Mouse (Mus musculus) spleen, postnatal 14 days (tissue): Measurements from ENCODE around the gene Rab27a.

Experiments used
- DNase-seq, 2 experiments: peaks; one replicate each; pipeline ENCODE4 v3.0.0; 2021 to 2022; ENCODE audit warnings: low spot score in 2 of 2

The Rab27a gene

DNA sequence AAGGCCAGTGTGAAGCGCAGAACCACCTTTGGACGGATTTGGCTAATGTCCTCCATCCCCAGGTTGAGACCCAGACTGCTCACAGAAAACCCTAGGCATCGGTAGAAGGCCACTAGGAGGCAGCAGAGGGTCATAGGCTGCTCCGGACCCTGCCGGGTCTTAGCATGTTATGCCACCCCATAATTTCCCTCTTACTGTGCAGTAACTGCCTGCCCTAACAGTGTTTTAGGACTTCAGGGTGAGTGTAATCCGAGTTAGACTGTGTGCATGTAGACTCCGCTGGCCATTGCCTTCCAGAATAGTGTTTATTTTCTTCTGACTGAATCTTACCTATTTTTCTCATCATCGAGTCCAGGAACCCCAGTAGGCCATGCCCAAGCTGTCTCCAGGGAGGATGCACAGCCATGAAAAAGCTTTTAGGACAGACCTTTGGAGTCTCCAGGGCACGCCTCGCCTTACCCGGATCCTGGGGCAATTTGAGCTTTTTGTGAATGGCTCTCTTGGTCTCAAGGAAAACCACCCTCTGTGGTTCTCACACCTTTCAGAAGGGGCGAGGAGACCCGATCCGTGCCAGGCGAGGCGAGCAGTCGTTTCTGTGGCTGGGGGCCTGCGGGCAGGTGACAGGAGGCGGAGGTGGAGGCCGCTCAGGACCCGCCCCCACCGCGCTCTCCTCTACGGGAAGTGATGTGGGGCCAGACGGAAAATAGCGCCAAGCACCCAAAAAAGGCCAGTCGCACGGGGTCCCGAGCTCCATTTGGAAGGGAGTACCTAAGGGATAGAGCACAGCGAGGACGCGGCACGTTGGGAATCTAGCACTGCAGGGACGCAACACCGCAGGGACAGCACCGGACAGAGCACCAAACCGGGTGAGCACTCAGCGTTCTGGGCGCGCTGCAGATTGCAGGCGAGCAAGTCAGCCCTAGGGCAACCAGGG, at the start of gene Rab27a:
TSS of gene Rab27a (plus strand) at position 709 of the 934 bp plus-strand sequence.
- peak; percentile 65 to 82 for DNase-seq

- DNase-seq = no peak
Measured at GRCm38 (mm10) chr9:72996167-72996566, 48.5 kb upstream of the Rab27a start.

DNA sequence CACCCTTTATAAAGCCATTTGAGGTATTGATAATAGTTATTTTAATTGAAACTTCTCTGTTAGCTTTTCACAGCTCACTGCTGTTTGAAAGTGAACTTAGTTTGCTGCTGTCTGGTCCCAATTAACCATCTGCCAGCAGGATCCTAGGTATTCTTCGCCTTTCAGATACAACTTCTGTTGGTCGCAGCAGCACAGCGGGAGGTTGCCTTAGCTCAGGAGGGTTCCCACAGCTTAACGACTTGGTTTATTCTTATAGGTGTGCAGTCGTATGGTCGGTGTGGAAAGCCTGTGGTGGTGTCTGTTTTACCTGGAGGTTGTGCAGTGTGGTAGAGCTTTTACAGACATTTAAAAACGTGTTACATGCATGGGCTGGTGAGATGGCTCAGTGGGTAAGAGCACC, 47.8 kb upstream of the Rab27a start:
- no peak for DNase-seq

DNA sequence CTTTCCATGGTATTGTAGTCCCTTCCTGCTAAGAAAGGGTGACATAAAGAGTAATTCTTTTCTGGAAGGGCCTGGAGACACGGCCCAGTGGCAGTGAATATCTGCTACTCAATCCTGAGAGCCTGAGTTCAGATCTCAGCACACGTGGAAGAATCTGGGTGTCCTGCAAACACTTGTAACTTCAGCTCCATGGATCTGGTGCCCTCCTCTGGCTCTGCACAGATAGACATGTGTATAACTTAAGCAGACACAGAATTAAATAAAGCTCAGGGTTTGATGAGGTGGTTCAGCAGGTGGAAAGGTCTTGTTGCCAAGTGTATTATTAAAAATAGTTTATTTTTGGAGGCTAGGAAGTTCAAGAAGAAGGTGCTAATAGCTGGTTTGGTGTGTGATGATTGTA, 44.2 kb upstream of the Rab27a start:
- DNase-seq = no peak

- no peak for DNase-seq
Measured at GRCm38 (mm10) chr9:73001314-73002011, 43.2 kb upstream of the Rab27a start.

- no peak for DNase-seq
Measured at GRCm38 (mm10) chr9:73002177-73002576, 42.5 kb upstream of the Rab27a start.

- no peak for DNase-seq
Measured at GRCm38 (mm10) chr9:73004076-73004475, 40.6 kb upstream of the Rab27a start.

GRCm38 (mm10) chr9:73005106-73005505, 39.5 kb upstream of the Rab27a start:
- DNase-seq = no peak

DNA sequence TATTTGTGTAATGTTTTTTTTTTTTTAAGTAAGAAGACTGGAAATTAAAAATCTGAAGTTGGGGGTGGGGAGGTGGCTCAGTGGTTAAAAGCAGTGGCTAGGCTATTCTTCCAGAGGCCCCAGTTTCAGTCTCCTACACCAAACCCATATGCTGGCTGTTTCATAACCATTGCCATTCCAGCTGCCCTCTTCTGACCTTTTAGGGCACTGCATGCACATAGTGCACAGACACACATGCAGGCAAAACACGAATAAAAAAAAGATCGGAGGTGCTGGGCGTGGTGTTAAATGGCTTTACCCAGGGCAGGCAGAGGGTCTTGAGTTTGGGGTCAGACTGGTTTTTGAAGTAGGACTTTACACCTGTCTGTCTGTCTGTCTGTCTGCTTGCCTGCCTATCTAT, 38.5 kb upstream of the Rab27a start:
- no peak for DNase-seq

GRCm38 (mm10) chr9:73008384-73008783, 36.3 kb upstream of the Rab27a start:
- no peak for DNase-seq

- DNase-seq = no peak
Measured at GRCm38 (mm10) chr9:73012629-73013028, 32.0 kb upstream of the Rab27a start.

- no peak for DNase-seq
Measured at GRCm38 (mm10) chr9:73014724-73015123, 29.9 kb upstream of the Rab27a start.

- no peak for DNase-seq
Measured at GRCm38 (mm10) chr9:73019841-73020240, 24.8 kb upstream of the Rab27a start.

- DNase-seq = no peak
Measured at GRCm38 (mm10) chr9:73020566-73021097, 24.0 kb upstream of the Rab27a start.

- DNase-seq = no peak
Measured at GRCm38 (mm10) chr9:73025818-73026636, 18.6 kb upstream of the Rab27a start.

DNA sequence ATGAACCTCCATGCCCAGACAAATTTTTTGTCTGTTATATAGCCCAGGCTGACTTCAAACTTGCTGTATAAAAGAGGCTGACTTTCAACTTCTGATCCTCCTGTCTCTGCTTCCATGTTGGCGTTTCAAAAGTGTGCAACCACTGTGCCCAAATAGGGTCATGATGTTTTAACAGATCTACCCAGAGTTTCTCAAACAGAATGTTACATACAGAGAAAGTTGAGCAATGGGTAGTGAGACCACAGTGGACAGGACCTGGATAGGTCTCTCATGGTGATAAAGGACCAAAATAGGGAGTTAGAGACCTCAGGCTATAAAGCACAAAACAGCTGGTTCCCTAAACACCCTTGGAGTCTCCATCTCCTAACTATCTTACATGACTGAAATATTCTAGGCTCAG, 14.2 kb upstream of the Rab27a start:
- no peak for DNase-seq

GRCm38 (mm10) chr9:73031421-73031820, 13.2 kb upstream of the Rab27a start:
- no peak for DNase-seq

- no peak for DNase-seq
Measured at GRCm38 (mm10) chr9:73033406-73033805, 11.2 kb upstream of the Rab27a start.

DNA sequence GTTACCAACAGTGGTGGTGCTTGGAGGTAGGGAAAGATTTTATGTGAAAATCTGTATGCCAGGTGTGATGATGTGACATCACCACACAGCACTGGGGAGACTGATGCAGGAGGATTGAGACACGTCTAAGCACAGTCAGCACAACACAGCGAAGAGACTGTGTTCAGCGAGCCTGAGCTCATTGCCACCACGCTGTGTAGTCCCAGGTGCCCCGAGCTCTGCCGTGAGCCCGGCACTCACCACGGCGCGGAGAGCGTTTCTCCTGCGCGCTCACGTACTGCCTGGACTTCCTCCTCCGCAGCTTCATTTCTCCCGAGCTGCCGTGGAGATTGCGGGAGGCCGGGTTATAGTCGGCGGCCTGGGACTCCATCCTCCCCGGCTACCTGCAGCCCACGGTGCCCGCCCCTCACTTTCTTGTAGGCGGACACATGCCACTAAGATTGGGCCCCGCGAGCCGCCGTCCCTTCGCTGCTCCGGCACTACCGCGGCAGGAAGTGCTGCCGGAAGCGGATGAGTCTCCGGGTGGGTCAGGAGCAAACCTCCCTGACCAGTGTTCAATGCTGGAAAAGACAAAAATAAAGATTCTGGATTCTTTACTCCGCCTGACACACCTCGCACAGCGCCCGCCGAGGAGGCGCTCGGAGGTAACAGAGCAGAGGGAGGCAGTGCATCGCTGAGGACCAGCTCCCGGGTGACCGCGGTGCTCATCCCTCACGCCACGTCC, 5.3 kb upstream of the Rab27a start:
- DNase-seq = peak; percentile 79 to 84

GRCm38 (mm10) chr9:73040080-73040479, 4.6 kb upstream of the Rab27a start, which contains the start of gene Pigb:
Gene Pigb (minus strand): TSS chr9:73040378.
- DNase-seq = no peak

GRCm38 (mm10) chr9:73045204-73045603, 550 bp downstream of the Rab27a start:
- DNase-seq = no peak
